Mouse (Mus musculus): ENCODE data around the gene Sgo2b.
"Not testable (repeated sequence)": the region's sequence is repeated elsewhere in the genome, so short reads cannot be mapped to it uniquely, and the experiment has no call there.

Gene Sgo2b

GRCm38 (mm10) chr8:63951626-63952377 lies at the start of gene Sgo2b:
Sgo2b (minus strand) TSS chr8:63952248.
- DNase-seq (ENCODE audit: low read depth, low spot score) = no peak

DNA sequence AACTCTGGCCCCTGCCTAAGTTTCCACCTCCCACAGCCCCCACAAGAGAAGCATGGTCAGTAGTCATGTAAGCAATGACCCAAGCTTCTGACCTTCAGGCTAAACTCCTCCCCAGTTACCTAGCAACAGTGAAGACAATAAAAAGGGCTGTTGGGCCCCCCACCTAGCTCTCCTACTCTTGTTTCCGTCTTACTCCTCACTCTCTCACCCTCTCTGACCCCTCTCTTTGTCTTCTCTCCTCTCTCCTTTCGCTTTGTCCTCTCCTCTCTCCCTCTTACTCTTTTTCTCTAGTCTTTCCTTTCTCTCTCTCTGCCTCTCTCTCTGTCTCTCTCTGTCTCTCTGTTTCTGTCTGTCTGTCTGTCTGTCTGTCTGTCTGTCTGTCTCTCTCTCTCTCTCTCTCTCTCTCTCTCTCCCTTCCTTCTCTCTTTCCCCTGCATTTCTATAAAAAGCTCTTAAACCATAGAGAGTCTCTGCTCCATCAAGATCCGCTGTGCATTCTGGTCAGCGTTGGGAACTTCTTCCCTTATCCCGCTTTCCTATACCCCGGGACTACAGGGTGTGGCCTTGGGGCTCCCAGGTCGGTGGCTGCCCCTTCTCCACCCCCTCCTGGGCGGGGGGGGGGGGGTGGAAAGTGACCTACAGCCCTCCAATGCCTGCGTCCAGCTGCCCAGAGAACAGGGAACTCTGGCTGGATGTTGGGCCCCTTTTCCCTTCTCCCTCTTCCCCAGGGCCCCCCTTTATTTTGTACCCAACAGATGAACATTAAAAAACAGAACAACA lies 18.8 kb upstream of the Sgo2b start:
- DNase-seq (ENCODE audit: low read depth, low spot score) = not testable (repeated sequence)

DNA sequence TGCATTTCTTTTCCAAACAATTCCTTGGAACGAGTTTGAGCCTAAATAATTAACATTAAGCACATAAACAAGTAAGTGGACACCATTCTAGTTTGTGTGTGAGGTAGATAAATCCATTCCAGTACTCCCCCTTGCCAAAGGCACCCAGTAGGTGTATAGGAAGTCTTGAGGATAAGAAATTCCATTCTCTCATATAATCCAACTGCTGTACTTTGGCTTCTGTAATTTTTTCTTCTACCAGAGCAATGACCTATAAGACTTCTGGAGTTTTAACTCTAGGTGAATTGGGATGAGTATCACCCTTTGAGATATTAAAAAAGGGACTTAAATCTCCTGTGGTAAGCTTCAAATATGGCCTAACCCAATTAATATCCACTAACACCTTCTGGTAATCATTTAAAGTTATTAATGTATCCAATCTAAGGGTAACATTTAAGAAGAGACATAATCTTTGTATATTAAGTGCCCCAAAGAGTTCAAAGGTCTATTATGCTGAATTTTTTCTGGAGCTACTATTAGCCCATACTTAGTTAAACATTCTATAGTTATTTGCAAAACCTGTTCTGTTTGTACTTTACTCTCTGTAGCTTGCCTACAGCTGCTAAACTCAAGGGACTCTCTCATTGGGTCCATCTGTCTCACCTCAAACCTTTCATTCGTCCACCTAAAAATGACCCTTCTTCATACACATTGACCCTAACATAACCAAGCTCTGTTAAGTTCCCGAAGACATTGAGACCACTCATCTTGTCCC lies 9.2 kb upstream of the Sgo2b start:
- no peak for DNase-seq (ENCODE audit: low read depth, low spot score)

GRCm38 (mm10) chr8:63953802-63954201 lies 1.8 kb upstream of the Sgo2b start:
- DNase-seq (ENCODE audit: low read depth, low spot score) = not testable (repeated sequence)

- no peak for DNase-seq (ENCODE audit: low read depth, low spot score)
These were observed 18.9 kb downstream of the Sgo2b start for GRCm38 (mm10) chr8:63933171-63933570.

- no peak for DNase-seq (ENCODE audit: low read depth, low spot score)
These were observed 22.5 kb downstream of the Sgo2b start for GRCm38 (mm10) chr8:63929301-63930097.

GRCm38 (mm10) chr8:63921257-63921960 lies 30.6 kb downstream of the Sgo2b start:
- DNase-seq (ENCODE audit: low read depth, low spot score) = no peak

- DNase-seq (ENCODE audit: low read depth, low spot score) = no peak
These were observed 57.0 kb downstream of the Sgo2b start for GRCm38 (mm10) chr8:63895096-63895495.

- no peak for DNase-seq (ENCODE audit: low read depth, low spot score)
These were observed 73.7 kb downstream of the Sgo2b start for GRCm38 (mm10) chr8:63878353-63878752.

GRCm38 (mm10) chr8:63877393-63877792 lies 74.7 kb downstream of the Sgo2b start:
- DNase-seq (ENCODE audit: low read depth, low spot score) = peak; percentile 20

- DNase-seq (ENCODE audit: low read depth, low spot score) = no peak
These were observed 75.1 kb downstream of the Sgo2b start for GRCm38 (mm10) chr8:63876949-63877348.
